Mouse (Mus musculus): ENCODE data around the gene Hist2h3c1. TPM values are rescaled to one million over a fixed set of nuclear protein-coding genes. Genes with fewer than 3 reads are reported as not detected.
A peak's percentile ranks its signal among the peaks of the same experiment; 100 is the strongest.
"Not testable (repeated sequence)": the region's sequence is repeated elsewhere in the genome, so short reads cannot be mapped to it uniquely, and the experiment has no call there.

The Hist2h3c1 gene
- polyA plus RNA-seq, 1 experiment from 2014 or later, result 1.3 TPM

DNA sequence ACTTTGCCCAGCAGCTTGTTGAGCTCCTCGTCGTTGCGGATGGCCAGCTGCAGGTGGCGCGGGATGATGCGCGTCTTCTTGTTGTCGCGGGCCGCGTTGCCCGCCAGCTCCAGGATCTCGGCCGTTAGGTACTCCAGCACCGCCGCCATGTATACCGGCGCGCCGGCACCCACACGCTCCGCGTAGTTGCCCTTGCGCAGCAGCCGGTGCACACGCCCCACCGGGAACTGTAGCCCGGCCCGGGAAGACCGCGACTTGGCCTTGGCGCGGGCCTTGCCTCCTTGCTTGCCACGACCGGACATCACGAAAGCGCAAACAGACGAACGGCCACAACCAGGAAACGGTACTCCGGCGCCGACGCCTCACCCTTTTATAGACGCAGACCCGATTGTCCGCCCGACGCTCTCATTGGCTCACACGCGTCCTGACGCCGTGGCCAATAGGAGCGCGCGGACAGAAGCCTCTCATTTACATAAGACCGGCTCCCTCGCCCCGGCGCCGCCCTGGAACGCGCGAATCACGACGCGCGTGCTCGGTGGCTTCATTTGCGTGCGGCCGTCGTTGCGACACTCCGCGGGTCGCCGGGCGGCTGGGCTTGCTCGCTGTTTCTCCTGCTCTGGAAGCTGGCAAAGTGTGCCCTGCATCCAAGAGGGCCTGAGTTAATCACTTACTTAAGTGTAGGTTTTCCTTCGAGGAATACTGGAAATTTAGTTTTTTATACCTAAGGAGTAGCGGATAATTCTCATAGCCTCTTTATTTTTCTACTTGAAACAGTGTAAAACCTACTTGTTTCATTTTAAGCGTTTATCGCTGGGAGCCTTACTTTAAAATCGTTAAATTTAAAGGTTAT is 6.3 kb upstream of the Hist2h3c1 start, which contains the start of gene Hist2h2aa2:
Hist2h2aa2 (minus strand) TSS at position 328 of the 850 bp plus-strand sequence.
- WGBS, result 3% methylated on average over 30 of the region's 85 CpGs
- H3K36me3 ChIP-seq (ENCODE audit: control insufficient read depth, insufficient read depth, low read length), result not testable (repeated sequence)

GRCm38 (mm10) chr3:96240799-96241197 is 5.7 kb upstream of the Hist2h3c1 start:
- ATAC-seq (ENCODE audit: insufficient read depth, low FRiP score), result no peak
- Histone ChIP-seq H3K27me3 (ENCODE audit: control insufficient read depth, insufficient read depth, low read length) (no peaks in the 10 kb centered on the region), H3K27ac (ENCODE audit: low read length) (peak overlapping the region; percentile 82), H3K9me3 (replicated peaks; ENCODE audit: control insufficient read depth, low read length) (no peaks in the 10 kb centered on the region), H3K36me3 (ENCODE audit: control insufficient read depth, insufficient read depth, low read length) (no peaks in the 10 kb centered on the region), H3K9ac (ENCODE audit: low read length) (peak overlapping the region; percentile 60), H3K4me1 (ENCODE audit: control insufficient read depth, insufficient read depth, low read length) (peaks cover 26% of the 10 kb centered on the region), H3K4me2 (ENCODE audit: low read depth, low read length) (peak overlapping the region; percentile 52), H3K4me3 (replicated peaks; ENCODE audit: low read length) (no peak overlapping the region)
- WGBS, result 76% methylated on average over 9 of the region's 9 CpGs

More for the DNA sequence above, 6.3 kb upstream of the Hist2h3c1 start, which contains the start of gene Hist2h2aa2:
- peak within 1 kb of the TSS; percentile 60 for H3K9ac ChIP-seq (ENCODE audit: low read length)
- peaks cover 26% of the 10 kb centered on the region for H3K4me1 ChIP-seq (ENCODE audit: control insufficient read depth, insufficient read depth, low read length)
- H3K4me3 ChIP-seq (replicated peaks; ENCODE audit: low read length), result peak within 1 kb of the TSS; percentile 37
- peak within 1 kb of the TSS; percentile 82 for H3K27ac ChIP-seq (ENCODE audit: low read length)
- ATAC-seq (ENCODE audit: insufficient read depth, low FRiP score), result peak; percentile 83
- H3K4me2 ChIP-seq (ENCODE audit: low read depth, low read length), result peak within 1 kb of the TSS; percentile 52
- H3K9me3 ChIP-seq (replicated peaks; ENCODE audit: control insufficient read depth, low read length); H3K27me3 ChIP-seq (ENCODE audit: control insufficient read depth, insufficient read depth, low read length): not testable (repeated sequence)

DNA sequence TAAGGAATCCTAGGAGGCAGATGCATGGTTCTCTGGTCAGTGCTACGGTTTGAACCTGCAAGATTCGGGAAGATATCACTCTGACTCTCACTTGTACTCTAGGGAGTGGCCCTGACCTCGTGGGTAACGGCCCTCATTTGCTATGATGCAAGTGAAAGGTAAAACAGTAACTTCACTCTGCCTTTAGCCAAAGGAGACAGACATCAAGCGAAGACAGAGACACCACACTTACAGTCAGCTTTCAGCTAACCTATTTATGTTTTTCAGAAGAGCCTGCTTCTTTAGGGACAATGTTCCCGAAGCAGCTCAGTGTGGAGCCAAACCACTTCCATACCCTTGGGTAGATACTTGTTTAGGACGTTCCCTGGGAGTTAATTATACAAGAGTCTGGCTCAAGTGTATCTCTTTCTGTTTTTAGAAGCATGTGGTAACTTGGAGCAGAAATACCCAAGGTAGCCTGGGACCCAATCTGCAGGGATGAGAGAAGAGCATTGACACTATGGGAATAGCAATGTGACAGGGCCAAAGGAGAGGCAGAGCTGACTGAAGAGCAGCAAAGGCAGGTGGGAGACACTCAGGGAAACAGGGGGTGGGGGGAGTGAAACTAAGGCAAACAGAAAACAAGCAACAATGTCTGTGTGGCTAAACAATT is 2.4 kb upstream of the Hist2h3c1 start:
- H3K4me3 ChIP-seq (replicated peaks; ENCODE audit: low read length), result peak overlapping the region; percentile 62; the same call in 1 of the 2 replicates
- H3K4me1 ChIP-seq (ENCODE audit: control insufficient read depth, insufficient read depth, low read length), result peaks cover 24% of the 10 kb centered on the region
- no peak for ATAC-seq (ENCODE audit: insufficient read depth, low FRiP score)
- H3K4me2 ChIP-seq (ENCODE audit: low read depth, low read length), result peak overlapping the region; percentile 61
- no peaks in the 10 kb centered on the region for H3K36me3 ChIP-seq (ENCODE audit: control insufficient read depth, insufficient read depth, low read length)
- no peaks in the 10 kb centered on the region for H3K27me3 ChIP-seq (ENCODE audit: control insufficient read depth, insufficient read depth, low read length)
- H3K9ac ChIP-seq (ENCODE audit: low read length), result peak overlapping the region; percentile 61
- H3K27ac ChIP-seq (ENCODE audit: low read length), result peak overlapping the region; percentile 99
- H3K9me3 ChIP-seq (replicated peaks; ENCODE audit: control insufficient read depth, low read length), result no peaks in the 10 kb centered on the region
- WGBS, result 76% methylated on average over 7 of the region's 7 CpGs

DNA sequence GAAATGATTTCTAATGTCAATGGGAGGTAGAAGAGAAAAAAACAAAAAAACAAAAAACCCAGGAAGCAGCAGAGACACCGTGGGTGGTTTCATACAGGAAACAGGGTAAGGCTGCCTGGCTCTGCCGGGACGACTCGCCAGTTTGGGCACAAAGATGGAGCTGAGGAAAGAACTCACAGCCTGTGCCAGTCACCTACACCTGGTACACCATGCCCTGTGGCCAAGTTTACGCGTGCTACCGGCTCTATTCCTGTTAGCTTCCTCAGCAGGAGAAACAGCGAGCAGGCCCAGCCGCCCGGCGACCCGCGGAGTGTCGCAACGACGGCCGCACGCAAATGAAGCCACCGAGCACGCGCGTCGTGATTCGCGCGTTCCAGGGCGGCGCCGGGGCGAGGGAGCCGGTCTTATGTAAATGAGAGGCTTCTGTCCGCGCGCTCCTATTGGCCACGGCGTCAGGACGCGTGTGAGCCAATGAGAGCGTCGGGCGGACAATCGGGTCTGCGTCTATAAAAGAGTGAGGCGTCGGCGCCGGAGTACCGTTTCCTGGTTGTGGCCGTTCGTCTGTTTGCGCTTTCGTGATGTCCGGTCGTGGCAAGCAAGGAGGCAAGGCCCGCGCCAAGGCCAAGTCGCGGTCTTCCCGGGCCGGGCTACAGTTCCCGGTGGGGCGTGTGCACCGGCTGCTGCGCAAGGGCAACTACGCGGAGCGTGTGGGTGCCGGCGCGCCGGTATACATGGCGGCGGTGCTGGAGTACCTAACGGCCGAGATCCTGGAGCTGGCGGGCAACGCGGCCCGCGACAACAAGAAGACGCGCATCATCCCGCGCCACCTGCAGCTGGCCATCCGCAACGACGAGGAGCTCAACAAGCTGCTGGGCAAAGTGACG is 1.2 kb upstream of the Hist2h3c1 start, which contains the start of gene Hist2h2aa1:
Hist2h2aa1 (plus strand) TSS at position 495 of the 884 bp plus-strand sequence.
- not testable (repeated sequence) for H3K9me3 ChIP-seq (replicated peaks; ENCODE audit: control insufficient read depth, low read length); H3K36me3 ChIP-seq (ENCODE audit: control insufficient read depth, insufficient read depth, low read length); H3K27me3 ChIP-seq (ENCODE audit: control insufficient read depth, insufficient read depth, low read length)
- Histone ChIP-seq H3K4me3 (replicated peaks; ENCODE audit: low read length) (peak within 1 kb of the TSS; percentile 62), H3K27ac (ENCODE audit: low read length) (peak within 1 kb of the TSS; percentile 99), H3K9ac (ENCODE audit: low read length) (peak within 1 kb of the TSS; percentile 88), H3K4me2 (ENCODE audit: low read depth, low read length) (peak within 1 kb of the TSS; percentile 61), H3K4me1 (ENCODE audit: control insufficient read depth, insufficient read depth, low read length) (peaks cover 24% of the 10 kb centered on the region)
- WGBS, result under 1% methylated on average over 36 of the region's 88 CpGs
- peak; percentile 88 for ATAC-seq (ENCODE audit: insufficient read depth, low FRiP score)

DNA sequence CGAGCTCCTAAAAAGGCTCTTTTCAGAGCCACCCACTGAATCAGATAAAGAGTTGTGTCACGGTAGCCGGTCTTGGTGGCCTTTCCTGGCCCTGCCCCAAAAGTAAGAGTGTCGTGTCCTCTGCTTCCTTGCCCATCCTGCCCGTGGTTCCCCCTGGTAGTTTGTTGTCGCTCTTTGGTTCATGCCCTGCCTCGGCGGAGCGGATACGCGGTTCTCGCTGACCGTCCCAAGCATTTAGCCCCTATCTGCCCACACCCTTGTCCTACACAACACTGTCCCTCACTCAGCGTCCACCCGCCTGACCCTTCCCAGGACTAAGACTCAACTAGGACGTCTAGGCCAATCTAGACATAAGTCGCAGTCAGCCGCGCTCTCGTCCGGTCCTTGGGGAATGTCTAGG is 467 bp upstream of the Hist2h3c1 start:
- H3K36me3 ChIP-seq (ENCODE audit: control insufficient read depth, insufficient read depth, low read length); ATAC-seq (ENCODE audit: insufficient read depth, low FRiP score); H3K9ac ChIP-seq (ENCODE audit: low read length); H3K4me2 ChIP-seq (ENCODE audit: low read depth, low read length); H3K9me3 ChIP-seq (replicated peaks; ENCODE audit: control insufficient read depth, low read length); H3K27me3 ChIP-seq (ENCODE audit: control insufficient read depth, insufficient read depth, low read length): not testable (repeated sequence)
- Histone ChIP-seq H3K4me3 (replicated peaks; ENCODE audit: low read length) (peak overlapping the region; percentile 36), H3K27ac (ENCODE audit: low read length) (peak overlapping the region; percentile 55; the same call in 1 of the 2 replicates), H3K4me1 (ENCODE audit: control insufficient read depth, insufficient read depth, low read length) (peaks cover 21% of the 10 kb centered on the region)
- WGBS, result 0% methylated on average over 10 of the region's 21 CpGs

GRCm38 (mm10) chr3:96247356-96248140 is 1.1 kb downstream of the Hist2h3c1 start:
- ATAC-seq (ENCODE audit: insufficient read depth, low FRiP score), result no peak
- Histone ChIP-seq H3K9ac (ENCODE audit: low read length) (peak overlapping the region; percentile 72), H3K4me2 (ENCODE audit: low read depth, low read length) (peak overlapping the region; percentile 57), H3K4me1 (ENCODE audit: control insufficient read depth, insufficient read depth, low read length) (peaks cover 21% of the 10 kb centered on the region), H3K4me3 (replicated peaks; ENCODE audit: low read length) (peak overlapping the region; percentile 49), H3K27me3 (ENCODE audit: control insufficient read depth, insufficient read depth, low read length) (no peaks in the 10 kb centered on the region), H3K9me3 (replicated peaks; ENCODE audit: control insufficient read depth, low read length) (no peaks in the 10 kb centered on the region), H3K36me3 (ENCODE audit: control insufficient read depth, insufficient read depth, low read length) (no peaks in the 10 kb centered on the region), H3K27ac (ENCODE audit: low read length) (peak overlapping the region; percentile 66)
- WGBS, result 5% methylated on average over 11 of the region's 11 CpGs

DNA sequence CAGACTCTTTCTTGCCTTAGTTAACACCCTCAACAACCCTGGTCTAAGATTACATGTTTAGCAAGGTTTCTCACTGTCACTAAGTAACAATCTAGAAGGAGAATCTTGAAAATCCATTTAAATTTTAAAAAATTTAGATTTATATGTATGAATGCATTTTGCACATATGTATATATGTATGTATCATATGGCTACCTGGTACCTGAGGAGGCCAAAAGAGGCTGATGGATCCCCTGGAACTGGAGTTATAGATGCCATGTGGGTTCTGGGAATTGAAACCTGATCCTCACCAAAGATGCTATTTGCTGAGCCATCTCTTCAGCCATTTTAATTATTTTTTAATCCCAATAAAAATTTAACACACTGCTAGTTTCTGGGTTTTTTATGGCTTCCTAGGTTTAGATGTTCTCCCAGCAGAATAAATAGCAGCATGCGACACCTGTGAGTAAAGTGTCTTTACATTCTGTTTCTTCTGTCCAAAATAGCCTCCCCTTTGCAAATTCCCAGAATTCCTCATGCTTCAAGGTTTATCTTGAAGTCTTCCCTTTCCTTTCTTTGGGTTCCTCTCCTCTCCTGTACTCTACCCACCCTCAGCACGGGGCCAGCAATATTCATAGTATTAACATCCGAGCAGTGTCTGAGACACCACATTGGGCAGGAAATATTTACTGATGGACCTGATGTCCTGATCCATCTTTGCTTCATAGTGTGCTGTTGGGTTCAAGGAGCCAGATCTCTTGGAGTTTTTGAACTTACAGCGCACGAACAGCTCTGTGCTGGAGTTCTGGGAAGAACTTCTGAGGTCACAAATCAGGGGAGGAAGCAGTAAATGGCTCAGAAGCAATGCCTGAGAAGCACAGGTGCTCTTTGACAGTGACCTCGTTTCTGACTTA is 1.9 kb downstream of the Hist2h3c1 start:
- 40% methylated on average over 6 of the region's 6 CpGs for WGBS
- no peaks in the 10 kb centered on the region for H3K9me3 ChIP-seq (replicated peaks; ENCODE audit: control insufficient read depth, low read length)
- H3K9ac ChIP-seq (ENCODE audit: low read length), result peak overlapping the region; percentile 56

More for the DNA sequence above, 1.9 kb downstream of the Hist2h3c1 start:
- no peak for ATAC-seq (ENCODE audit: insufficient read depth, low FRiP score)
- Histone ChIP-seq H3K4me3 (replicated peaks; ENCODE audit: low read length) (peak overlapping the region; percentile 49), H3K27ac (ENCODE audit: low read length) (0 out of 2 replicates have a peak overlapping the region, but pooled peaks have one; percentile 29), H3K27me3 (ENCODE audit: control insufficient read depth, insufficient read depth, low read length) (no peaks in the 10 kb centered on the region), H3K4me1 (ENCODE audit: control insufficient read depth, insufficient read depth, low read length) (peaks cover 21% of the 10 kb centered on the region), H3K4me2 (ENCODE audit: low read depth, low read length) (peak overlapping the region; percentile 57), H3K36me3 (ENCODE audit: control insufficient read depth, insufficient read depth, low read length) (no peaks in the 10 kb centered on the region)

Measured in stomach, embryonic 16.5 days (tissue).